Mouse (Mus musculus) hindbrain, embryonic 15.5 days (tissue): ENCODE measurements around the gene Nova1. TPM values are rescaled to one million over a fixed set of nuclear protein-coding genes. Genes with fewer than 3 reads are reported as not detected.
A peak's percentile ranks its signal among the peaks of the same experiment; 100 is the strongest.

Source experiments
- ATAC-seq: fragments of 200-750 bp; cut with Nextera tagmentation; 2 replicates; pipeline ENCODE4 v1.8.0; 2017; ENCODE audit warnings: low read depth, moderate number of reproducible peaks, moderate TSS enrichment; ENCODE audit not compliant: low FRiP score
- H3K27ac ChIP-seq: fragments of 300-500 bp; sonication (generic); replicated peaks from 2 replicates; pipeline ENCODE4 v1.5.1; 2015; ENCODE audit warnings: mild to moderate bottlenecking, inconsistent platforms
- H3K27me3 ChIP-seq: fragments of 300-500 bp; sonication (generic); 2 replicates; pipeline ENCODE4 v1.6.1; 2015; ENCODE audit warnings: control low read depth, inconsistent platforms
- H3K36me3 ChIP-seq: fragments of 300-500 bp; sonication (generic); 2 replicates; pipeline ENCODE4 v1.6.1; 2015; ENCODE audit warnings: control low read depth, inconsistent platforms
- H3K4me1 ChIP-seq: fragments of 300-500 bp; sonication (generic); replicated peaks from 2 replicates; pipeline ENCODE4 v1.6.1; 2015; ENCODE audit warnings: control low read depth, inconsistent platforms
- H3K4me2 ChIP-seq: fragments of 300-500 bp; sonication (generic); 2 replicates; pipeline ENCODE4 v1.6.1; 2015; ENCODE audit warnings: moderate library complexity, mild to moderate bottlenecking, inconsistent platforms
- H3K4me3 ChIP-seq: fragments of 300-500 bp; sonication (generic); 2 replicates; pipeline ENCODE4 v1.5.1; 2015; ENCODE audit warnings: mild to moderate bottlenecking, inconsistent platforms
- H3K9ac ChIP-seq: fragments of 300-500 bp; sonication (generic); 2 replicates; pipeline ENCODE4 v1.6.1; 2015; ENCODE audit warnings: inconsistent platforms
- H3K9me3 ChIP-seq: fragments of 300-500 bp; sonication (generic); 2 replicates; pipeline ENCODE4 v1.6.1; 2016; ENCODE audit warnings: control low read depth, inconsistent platforms
- WGBS: fragments of 180-500 bp; shearing (Covaris S2); methylation state at CpG from one replicate; pipeline ENCODE4 v1.1.7; 2015; 5-methylcytosine and 5-hydroxymethylcytosine counted together
- polyA plus RNA-seq: library from polyadenylated mRNA; unstranded; fragments of >200 nt; fragmentation: Nextera tagmentation; extraction: Ambion mirVana; gene quantifications from 2 replicates; pipeline ENCODE4 v1.2.1, GENCODE M21; 2015

The Nova1 gene
- polyA plus RNA-seq, 1 experiment from 2014 or later = 78.4 TPM

DNA sequence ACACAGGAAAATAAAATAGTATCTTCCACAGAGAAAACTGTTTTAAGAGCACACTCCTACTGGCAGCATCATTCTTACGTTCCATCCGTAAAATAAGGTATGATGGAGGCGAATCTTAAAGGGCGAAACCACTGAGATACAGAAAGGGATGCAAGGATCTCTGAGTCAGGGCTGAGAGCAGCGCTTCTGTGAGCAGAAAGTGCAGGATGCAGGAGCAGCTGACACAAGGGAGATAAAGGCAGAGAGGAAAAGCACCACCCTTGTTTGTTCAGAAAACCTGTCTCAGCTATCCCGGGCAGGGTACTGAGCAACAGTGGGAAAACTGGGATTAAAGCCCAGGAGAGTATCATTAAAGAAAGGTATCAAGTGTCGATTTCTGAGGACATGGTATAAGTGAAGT lies 59.3 kb downstream of the Nova1 start:
- H3K4me3 ChIP-seq = no peak overlapping the region
- H3K9me3 ChIP-seq = no peaks in the 10 kb centered on the region
- no peak for ATAC-seq
- H3K27me3 ChIP-seq = no peaks in the 10 kb centered on the region
- 71% methylated on average over 7 of the region's 7 CpGs for WGBS
- H3K4me2 ChIP-seq = no peak overlapping the region
- H3K9ac ChIP-seq = no peak overlapping the region
- H3K27ac ChIP-seq = no peak overlapping the region
- no peaks in the 10 kb centered on the region for H3K36me3 ChIP-seq
- peaks cover 8% of the 10 kb centered on the region for H3K4me1 ChIP-seq

DNA sequence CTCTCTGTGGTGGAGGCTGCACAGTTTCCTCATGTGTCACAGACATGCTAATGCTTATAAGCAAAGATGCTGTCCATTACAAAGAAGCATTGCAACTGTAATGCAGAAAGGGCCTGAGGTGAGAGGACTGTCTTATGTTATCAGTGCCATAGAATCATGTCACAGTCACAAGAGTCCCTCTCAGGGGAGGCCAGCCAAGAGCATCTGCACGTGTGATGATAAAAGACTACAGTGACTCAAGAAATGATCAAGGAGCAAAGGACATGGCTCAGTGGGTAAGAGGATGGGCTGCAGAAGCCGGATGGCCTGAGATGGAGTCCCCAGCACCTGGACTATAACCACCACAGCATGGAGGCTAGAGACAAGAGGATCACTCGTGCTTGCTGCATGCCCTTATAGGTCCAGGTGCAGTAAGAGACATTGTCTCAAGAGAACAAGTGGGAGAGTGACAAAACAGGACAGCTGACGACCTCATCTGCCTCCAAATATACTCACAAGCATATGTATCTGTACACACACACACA lies 64.3 kb downstream of the Nova1 start:
- whole genome bisulfite sequencing = 46% methylated on average over 4 of the region's 4 CpGs
- no peaks in the 10 kb centered on the region for H3K27me3 ChIP-seq
- ATAC-seq = peak; percentile 52; the same call in 1 of the 2 replicates
- H3K4me3 ChIP-seq = no peak overlapping the region
- no peaks in the 10 kb centered on the region for H3K9me3 ChIP-seq
- no peak overlapping the region for H3K4me2 ChIP-seq
- peaks cover 8% of the 10 kb centered on the region for H3K4me1 ChIP-seq
- H3K36me3 ChIP-seq = no peaks in the 10 kb centered on the region
- no peak overlapping the region for H3K9ac ChIP-seq
- H3K27ac ChIP-seq = 0 out of 2 replicates have a peak overlapping the region, but pooled peaks have one; percentile 30

DNA sequence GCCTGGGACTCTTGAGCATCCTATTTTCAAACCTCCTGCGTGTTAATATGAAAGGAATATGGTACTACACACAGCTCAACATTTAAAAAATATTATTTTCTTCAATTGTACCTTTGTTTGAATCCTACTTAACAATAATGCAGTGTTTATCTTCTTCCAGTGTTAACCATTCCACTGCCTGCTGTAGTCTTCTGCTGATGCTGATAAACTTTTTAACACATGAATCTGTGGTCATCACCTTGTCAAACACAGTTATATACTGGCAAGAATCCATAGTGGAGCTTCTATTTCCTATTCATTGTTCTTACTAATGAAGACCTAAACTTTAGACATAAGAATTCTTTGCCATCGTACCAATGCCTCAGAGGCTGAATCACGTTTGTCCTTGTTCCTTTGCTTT lies 65.6 kb downstream of the Nova1 start:
- H3K27ac ChIP-seq = no peak overlapping the region
- H3K4me1 ChIP-seq = peaks cover 4% of the 10 kb centered on the region; the same call in 1 of the 2 replicates
- no peaks in the 10 kb centered on the region for H3K9me3 ChIP-seq
- H3K36me3 ChIP-seq = no peaks in the 10 kb centered on the region
- H3K27me3 ChIP-seq = no peaks in the 10 kb centered on the region
- no peak overlapping the region for H3K9ac ChIP-seq
- WGBS = 64% methylated on average over 3 of the region's 3 CpGs
- no peak for ATAC-seq
- no peak overlapping the region for H3K4me3 ChIP-seq
- H3K4me2 ChIP-seq = no peak overlapping the region

DNA sequence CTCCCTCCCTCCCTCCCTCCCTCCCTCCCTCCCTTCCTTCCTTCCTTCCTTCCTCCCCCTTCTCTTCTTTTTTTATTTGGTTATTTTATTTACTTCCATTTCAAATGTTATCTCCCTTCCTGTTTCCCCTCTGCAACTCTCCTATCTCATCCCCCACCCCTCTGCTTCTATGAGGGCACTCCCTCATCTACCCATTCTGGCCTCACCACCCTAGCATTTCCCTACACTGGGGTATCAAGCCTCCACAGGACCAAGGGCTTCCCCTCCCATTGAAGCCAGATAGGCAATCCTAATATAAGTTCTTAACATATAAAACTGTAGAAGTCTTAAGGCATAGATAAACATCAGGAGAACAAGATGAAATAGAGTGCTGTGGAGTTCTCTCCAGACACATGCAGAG lies 85.5 kb downstream of the Nova1 start:
- no peaks in the 10 kb centered on the region for H3K4me1 ChIP-seq
- no peak overlapping the region for H3K4me3 ChIP-seq
- no peaks in the 10 kb centered on the region for H3K9me3 ChIP-seq
- no peaks in the 10 kb centered on the region for H3K27me3 ChIP-seq
- H3K36me3 ChIP-seq = no peaks in the 10 kb centered on the region
- no peak for ATAC-seq
- no peak overlapping the region for H3K9ac ChIP-seq
- H3K27ac ChIP-seq = no peak overlapping the region
- H3K4me2 ChIP-seq = no peak overlapping the region

DNA sequence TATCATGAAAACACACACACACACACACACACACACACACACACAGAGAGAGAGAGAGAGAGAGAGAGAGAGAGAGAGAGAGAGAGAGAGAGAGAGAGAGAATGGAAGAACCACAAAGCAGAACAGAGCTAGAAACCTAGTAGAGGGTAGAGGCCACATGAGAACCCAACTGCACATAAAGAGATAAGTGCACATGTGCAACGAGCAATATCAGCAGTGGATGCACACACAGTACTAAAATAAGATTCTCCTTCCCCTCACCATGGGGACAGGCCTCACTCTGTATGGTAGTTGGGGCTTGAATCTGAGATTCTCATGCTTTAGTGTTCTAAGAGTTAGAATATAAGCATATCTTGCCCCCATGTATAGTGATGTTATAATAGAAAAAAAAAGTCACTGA lies 86.8 kb downstream of the Nova1 start:
- H3K4me2 ChIP-seq = no peak overlapping the region
- no peaks in the 10 kb centered on the region for H3K9me3 ChIP-seq
- WGBS = 66% methylated on average over 1 of the region's 1 CpGs
- no peaks in the 10 kb centered on the region for H3K4me1 ChIP-seq
- H3K36me3 ChIP-seq = no peaks in the 10 kb centered on the region
- no peaks in the 10 kb centered on the region for H3K27me3 ChIP-seq
- no peak overlapping the region for H3K9ac ChIP-seq
- no peak overlapping the region for H3K4me3 ChIP-seq
- ATAC-seq = no peak
- H3K27ac ChIP-seq = no peak overlapping the region

DNA sequence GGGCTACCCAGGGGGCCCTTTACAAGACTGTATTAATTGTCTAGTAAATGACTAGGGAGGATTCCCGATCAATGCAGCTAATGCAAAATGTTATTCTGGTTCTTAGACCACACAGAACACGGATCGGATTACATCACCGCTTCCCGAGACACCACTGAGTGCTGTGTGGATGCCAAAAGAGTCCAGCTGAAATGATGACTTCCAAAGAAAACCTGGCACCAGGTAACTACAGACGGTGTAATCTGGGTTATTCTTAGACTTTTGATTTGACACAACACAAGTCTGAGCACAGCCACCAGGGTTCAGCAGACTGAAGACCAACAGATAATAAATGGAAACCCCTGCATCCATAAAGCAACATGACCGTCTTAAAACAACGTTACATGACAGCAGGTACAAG lies 96.8 kb downstream of the Nova1 start:
- Histone ChIP-seq H3K4me2 (no peak overlapping the region), H3K27me3 (no peaks in the 10 kb centered on the region), H3K4me3 (no peak overlapping the region), H3K9me3 (no peaks in the 10 kb centered on the region), H3K36me3 (no peaks in the 10 kb centered on the region), H3K9ac (no peak overlapping the region), H3K27ac (peak overlapping the region; percentile 16; the same call in 1 of the 2 replicates), H3K4me1 (peaks cover 14% of the 10 kb centered on the region)
- WGBS = 44% methylated on average over 8 of the region's 8 CpGs
- ATAC-seq = peak; percentile 49; the same call in 1 of the 2 replicates

DNA sequence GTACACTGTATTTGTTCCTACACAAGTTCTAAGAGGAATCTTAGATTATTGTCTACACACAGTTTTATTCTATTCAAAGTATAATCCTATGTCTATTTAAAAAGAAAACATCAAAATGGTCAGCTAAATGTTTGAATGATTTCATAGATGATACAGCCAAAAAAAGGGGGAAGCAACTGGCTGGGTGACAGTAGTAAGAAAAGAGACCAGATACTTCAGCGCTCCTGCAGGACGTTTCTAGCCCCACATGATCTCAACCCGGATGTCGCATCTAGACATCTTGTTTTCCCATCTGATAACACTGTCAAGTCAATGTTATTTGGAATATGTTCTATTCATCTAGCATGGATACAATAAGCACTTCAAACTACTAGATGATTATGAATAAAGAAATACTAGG lies 99.7 kb downstream of the Nova1 start:
- H3K4me1 ChIP-seq = peaks cover 14% of the 10 kb centered on the region
- no peaks in the 10 kb centered on the region for H3K27me3 ChIP-seq
- no peaks in the 10 kb centered on the region for H3K9me3 ChIP-seq
- 88% methylated on average over 4 of the region's 4 CpGs for WGBS
- ATAC-seq = no peak
- no peak overlapping the region for H3K4me3 ChIP-seq
- no peak overlapping the region for H3K4me2 ChIP-seq
- no peaks in the 10 kb centered on the region for H3K36me3 ChIP-seq
- H3K27ac ChIP-seq = no peak overlapping the region
- no peak overlapping the region for H3K9ac ChIP-seq

DNA sequence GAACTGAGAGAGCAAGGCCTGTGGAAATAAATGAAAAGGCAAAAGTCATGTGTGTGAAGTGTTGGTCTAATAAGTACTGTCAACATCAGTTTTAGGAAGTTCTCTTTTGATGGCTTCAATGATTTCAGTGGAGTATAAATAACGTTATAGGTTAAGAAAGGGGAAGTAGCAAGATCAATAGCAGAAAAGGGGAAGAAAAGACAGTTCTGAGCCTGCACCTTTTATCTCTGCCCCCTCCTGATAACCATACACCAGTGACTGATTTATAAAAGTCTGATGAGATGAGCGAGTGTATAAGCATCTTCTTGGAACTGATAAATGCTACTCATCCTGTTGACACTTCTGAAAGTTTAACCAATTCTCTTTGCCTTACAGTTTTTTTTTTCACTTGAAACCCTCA lies 108.6 kb downstream of the Nova1 start:
- ATAC-seq = no peak
- Histone ChIP-seq H3K4me3 (no peak overlapping the region), H3K27me3 (no peaks in the 10 kb centered on the region), H3K27ac (no peak overlapping the region), H3K9me3 (no peaks in the 10 kb centered on the region), H3K36me3 (peaks cover 10% of the 10 kb centered on the region), H3K9ac (no peak overlapping the region), H3K4me2 (no peak overlapping the region), H3K4me1 (no peaks in the 10 kb centered on the region)
- 84% methylated on average over 2 of the region's 2 CpGs for WGBS

DNA sequence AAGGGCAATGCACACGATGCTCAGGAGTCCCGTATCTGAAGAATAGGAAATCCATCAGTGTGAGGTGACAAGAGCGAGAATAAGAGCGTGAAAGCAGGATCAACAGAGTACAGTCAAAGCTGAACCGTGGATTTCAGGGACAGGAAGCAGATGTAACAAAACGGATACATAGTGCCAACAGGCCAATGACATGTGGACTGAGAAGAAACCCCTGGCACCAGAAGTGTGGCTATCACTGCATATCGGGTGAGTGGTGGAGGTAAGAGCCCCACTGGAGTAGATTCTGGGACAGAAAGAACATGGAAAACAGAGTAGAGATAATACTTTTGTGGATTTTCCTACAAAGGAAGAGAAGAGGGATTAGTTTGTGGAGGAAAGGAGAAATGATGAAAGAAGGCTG lies 109.3 kb downstream of the Nova1 start:
- H3K4me2 ChIP-seq = no peak overlapping the region
- ATAC-seq = no peak
- H3K27ac ChIP-seq = no peak overlapping the region
- H3K27me3 ChIP-seq = no peaks in the 10 kb centered on the region
- peaks cover 10% of the 10 kb centered on the region for H3K36me3 ChIP-seq
- H3K9ac ChIP-seq = no peak overlapping the region
- WGBS = 85% methylated on average over 7 of the region's 7 CpGs
- no peaks in the 10 kb centered on the region for H3K9me3 ChIP-seq
- H3K4me3 ChIP-seq = no peak overlapping the region
- no peaks in the 10 kb centered on the region for H3K4me1 ChIP-seq

DNA sequence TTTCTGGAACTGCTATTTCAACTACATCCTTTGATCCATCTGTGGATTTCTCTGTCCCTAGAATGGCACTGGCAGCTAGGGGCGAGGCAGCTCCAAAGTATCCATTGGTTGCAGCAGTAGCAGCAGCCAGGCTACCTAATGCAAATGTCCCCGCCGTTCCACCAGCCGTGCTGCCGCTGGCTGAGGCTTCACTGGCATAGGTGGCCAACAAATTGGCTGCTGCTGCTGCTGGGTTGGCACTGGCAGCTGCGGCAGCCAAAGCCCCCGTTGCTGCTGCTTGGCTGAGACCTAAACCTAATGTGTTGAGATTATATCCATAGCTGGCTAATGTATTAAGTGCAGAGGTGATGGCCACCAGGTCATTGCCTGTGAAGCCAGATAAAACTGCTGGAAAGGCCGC lies 118.5 kb downstream of the Nova1 start:
- H3K4me1 ChIP-seq = no peaks in the 10 kb centered on the region
- WGBS = 73% methylated on average over 8 of the region's 8 CpGs
- ATAC-seq = peak; percentile 55; the same call in 1 of the 2 replicates
- 0 out of 2 replicates have a peak overlapping the region, but pooled peaks have one; percentile 48 for H3K27ac ChIP-seq
- no peak overlapping the region for H3K4me2 ChIP-seq
- no peaks in the 10 kb centered on the region for H3K27me3 ChIP-seq
- no peaks in the 10 kb centered on the region for H3K9me3 ChIP-seq
- no peak overlapping the region for H3K4me3 ChIP-seq
- peaks cover 13% of the 10 kb centered on the region; the same call in 1 of the 2 replicates for H3K36me3 ChIP-seq
- H3K9ac ChIP-seq = no peak overlapping the region

DNA sequence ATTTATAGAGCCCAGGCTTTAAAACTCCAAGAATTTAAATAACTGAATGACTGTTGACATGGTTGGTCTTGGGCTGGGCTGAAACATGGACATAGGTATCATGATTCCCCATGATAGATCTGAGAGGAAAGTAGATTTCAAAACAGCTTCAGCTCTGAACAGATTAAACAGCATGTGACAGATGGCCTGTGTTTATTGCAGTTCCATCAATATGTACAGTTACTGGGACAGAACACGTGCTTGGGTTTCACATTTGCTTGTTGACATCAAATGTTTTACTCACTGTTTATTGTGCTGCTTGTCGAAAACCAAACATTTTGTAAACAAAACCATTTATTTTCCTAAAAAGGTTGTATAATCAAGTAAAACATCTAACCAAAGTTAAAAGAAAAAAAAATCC lies 142.4 kb downstream of the Nova1 start:
- no peak overlapping the region for H3K27ac ChIP-seq
- no peak overlapping the region for H3K4me3 ChIP-seq
- no peak for ATAC-seq
- H3K4me2 ChIP-seq = no peak overlapping the region
- H3K9ac ChIP-seq = no peak overlapping the region
- H3K36me3 ChIP-seq = no peaks in the 10 kb centered on the region
- H3K4me1 ChIP-seq = no peaks in the 10 kb centered on the region
- no peaks in the 10 kb centered on the region for H3K27me3 ChIP-seq
- WGBS = 80% methylated on average over 2 of the region's 2 CpGs
- no peaks in the 10 kb centered on the region for H3K9me3 ChIP-seq

DNA sequence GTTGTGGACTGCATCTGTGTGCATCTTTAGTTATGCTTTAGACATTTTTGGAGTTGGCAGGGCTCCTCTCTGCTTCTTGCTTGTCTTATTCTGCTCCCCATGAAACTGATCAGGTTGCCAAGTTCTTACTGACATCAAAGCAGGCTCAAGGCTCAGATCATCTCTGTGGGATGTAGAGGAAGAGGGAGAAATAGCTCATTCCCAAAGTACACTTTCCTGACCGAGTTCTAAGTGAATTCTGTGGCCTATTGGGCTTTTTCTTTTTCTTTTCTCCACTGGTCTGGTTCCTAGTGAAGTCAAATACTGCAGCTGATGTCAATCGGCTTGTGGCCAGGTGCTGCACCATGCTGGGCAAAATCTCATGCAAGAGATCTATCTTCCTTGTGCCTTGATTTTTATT lies 152.0 kb downstream of the Nova1 start:
- no peak for ATAC-seq

DNA sequence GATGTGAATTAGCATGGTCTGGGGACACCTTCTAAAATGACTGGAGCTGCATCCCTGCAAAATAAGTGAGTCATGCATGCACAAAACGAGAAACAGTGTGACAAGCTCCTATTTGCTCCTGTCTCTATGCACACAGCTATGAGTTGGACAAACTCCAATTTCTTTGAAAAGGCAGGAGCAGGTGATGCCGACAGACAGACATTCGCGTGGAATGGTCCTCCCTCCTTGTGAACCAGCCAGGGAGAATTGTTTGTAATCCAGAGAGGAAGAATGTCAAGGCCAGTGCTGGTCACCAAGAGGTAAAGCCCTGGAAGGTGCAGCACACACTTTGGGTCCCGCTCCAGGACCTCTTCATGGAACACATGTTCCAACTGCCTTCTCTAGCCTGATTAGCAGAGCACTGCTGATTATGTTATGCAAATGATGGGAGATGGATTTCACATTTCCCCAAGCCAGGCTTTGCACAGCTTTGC lies 172.6 kb downstream of the Nova1 start:
- H3K9ac ChIP-seq = no peak overlapping the region
- H3K4me1 ChIP-seq = peaks cover 13% of the 10 kb centered on the region; the same call in 1 of the 2 replicates
- H3K27me3 ChIP-seq = no peaks in the 10 kb centered on the region
- H3K9me3 ChIP-seq = no peaks in the 10 kb centered on the region
- no peaks in the 10 kb centered on the region for H3K36me3 ChIP-seq
- peak overlapping the region; percentile 48 for H3K27ac ChIP-seq
- no peak overlapping the region for H3K4me3 ChIP-seq
- no peak overlapping the region for H3K4me2 ChIP-seq
- ATAC-seq = peak; percentile 59
- 34% methylated on average over 5 of the region's 5 CpGs for WGBS

More for the DNA sequence above, 152.0 kb downstream of the Nova1 start:
- no peak overlapping the region for H3K4me3 ChIP-seq
- H3K9ac ChIP-seq = no peak overlapping the region
- H3K4me2 ChIP-seq = no peak overlapping the region
- H3K27ac ChIP-seq = no peak overlapping the region
- no peaks in the 10 kb centered on the region for H3K36me3 ChIP-seq
- H3K4me1 ChIP-seq = no peaks in the 10 kb centered on the region
- WGBS = 55% methylated on average over 2 of the region's 2 CpGs
- H3K9me3 ChIP-seq = no peaks in the 10 kb centered on the region
- H3K27me3 ChIP-seq = no peaks in the 10 kb centered on the region
